In genomic region chr12:82033524-82033923, GRCm38 (mm10) we compare ENCODE assay signal across 8 mouse cellular contexts.
DNase-seq lines count a peak whose midpoint lies in the region; ATAC-seq and TF ChIP-seq lines count a peak whose summit lies in the region.
"Not testable (repeated sequence)": the region's sequence is repeated elsewhere in the genome, so short reads cannot be mapped to it uniquely, and the experiment has no call there.

No protein-coding gene starts in this region.

- H3K27ac ChIP-seq in forebrain, embryonic 13.5 days; heart, embryonic 15.5 days; hindbrain, postnatal 0 days; limb, embryonic 11.5 days (replicated peaks; ENCODE audit: low read depth, low read length); lung, embryonic 16.5 days (ENCODE audit: low read length); midbrain, embryonic 16.5 days (ENCODE audit: low read length); stomach, embryonic 15.5 days: not testable (repeated sequence)

- not testable (repeated sequence) for H3K27me3 ChIP-seq in forebrain, embryonic 13.5 days; heart, embryonic 15.5 days; hindbrain, postnatal 0 days (ENCODE audit: insufficient read depth, low read length); limb, embryonic 11.5 days (ENCODE audit: control insufficient read depth, insufficient read depth, low read length); lung, embryonic 16.5 days (ENCODE audit: control insufficient read depth, insufficient read depth, low read depth, low read length); midbrain, embryonic 16.5 days (ENCODE audit: control insufficient read depth, insufficient read depth, low read depth, low read length); stomach, embryonic 15.5 days (replicated peaks)

- H3K4me3 ChIP-seq in forebrain, embryonic 13.5 days; heart, embryonic 15.5 days; hindbrain, postnatal 0 days (ENCODE audit: low read length); limb, embryonic 11.5 days (ENCODE audit: low read depth, low read length); lung, embryonic 16.5 days (ENCODE audit: low read length); midbrain, embryonic 16.5 days (ENCODE audit: low read depth, low read length); stomach, embryonic 15.5 days (replicated peaks): not testable (repeated sequence)

- not testable (repeated sequence) for H3K9me3 ChIP-seq in forebrain, embryonic 13.5 days (replicated peaks); heart, embryonic 15.5 days (replicated peaks); hindbrain, postnatal 0 days (ENCODE audit: low read length); limb, embryonic 11.5 days (ENCODE audit: control insufficient read depth, low read length); lung, embryonic 16.5 days (ENCODE audit: control insufficient read depth, low read length); midbrain, embryonic 16.5 days (replicated peaks; ENCODE audit: control insufficient read depth, low read length, poor library complexity, severe bottlenecking); stomach, embryonic 15.5 days

- H3K9ac ChIP-seq in forebrain, embryonic 13.5 days; heart, embryonic 15.5 days; hindbrain, postnatal 0 days (replicated peaks; ENCODE audit: low read length); limb, embryonic 11.5 days (ENCODE audit: low read length); lung, embryonic 16.5 days (ENCODE audit: low read length); midbrain, embryonic 16.5 days (ENCODE audit: low read depth, low read length); stomach, embryonic 15.5 days: not testable (repeated sequence)

- not testable (repeated sequence) for TF ChIP-seq CTCF in hindbrain, postnatal 0 days (IDR thresholded peaks at IDR 0.05; ENCODE audit: low read depth)

- not testable (repeated sequence) for H3K4me2 ChIP-seq in forebrain, embryonic 13.5 days; heart, embryonic 15.5 days; hindbrain, postnatal 0 days (ENCODE audit: low read depth, low read length); limb, embryonic 11.5 days (ENCODE audit: low read depth, severe bottlenecking); lung, embryonic 16.5 days (ENCODE audit: low read depth, low read length); midbrain, embryonic 16.5 days (ENCODE audit: low read length); stomach, embryonic 15.5 days

- H3K4me1 ChIP-seq in forebrain, embryonic 13.5 days; heart, embryonic 15.5 days (replicated peaks); hindbrain, postnatal 0 days (ENCODE audit: insufficient read depth, low read length); limb, embryonic 11.5 days (ENCODE audit: control insufficient read depth, insufficient read depth, low read length); lung, embryonic 16.5 days (replicated peaks; ENCODE audit: control insufficient read depth, insufficient read depth, low read length); midbrain, embryonic 16.5 days (ENCODE audit: control insufficient read depth, insufficient read depth, low read length); stomach, embryonic 15.5 days: not testable (repeated sequence)

- no CpG with 5 or more reads among the region's 6 CpGs for whole genome bisulfite sequencing in forebrain, embryonic 13.5 days
- WGBS in heart, embryonic 15.5 days: no CpG with 5 or more reads among the region's 6 CpGs
- no CpG with 5 or more reads among the region's 6 CpGs for WGBS in hindbrain, postnatal 0 days
- WGBS in limb, embryonic 11.5 days: no CpG with 5 or more reads among the region's 6 CpGs
- WGBS in lung, embryonic 16.5 days: no CpG with 5 or more reads among the region's 6 CpGs
- no CpG with 5 or more reads among the region's 6 CpGs for WGBS in midbrain, embryonic 16.5 days
- no CpG with 5 or more reads among the region's 6 CpGs for WGBS in stomach, embryonic 15.5 days

- not testable (repeated sequence) for H3K36me3 ChIP-seq in forebrain, embryonic 13.5 days (ENCODE audit: poor library complexity, severe bottlenecking); heart, embryonic 15.5 days; hindbrain, postnatal 0 days (ENCODE audit: insufficient read depth, low read length); limb, embryonic 11.5 days (ENCODE audit: control insufficient read depth, insufficient read depth, low read length); lung, embryonic 16.5 days (ENCODE audit: control insufficient read depth, insufficient read depth, low read length); midbrain, embryonic 16.5 days (ENCODE audit: control insufficient read depth, insufficient read depth, low read length); stomach, embryonic 15.5 days

- DNase-seq in hindbrain, postnatal 0 days (ENCODE audit: low spot score); limb, embryonic 11.5 days (ENCODE audit: low spot score): not testable (repeated sequence)

- ATAC-seq in activated CD4-positive, CD25-positive, alpha-beta regulatory T cell, adult 4 months: peak; percentile 71
- ATAC-seq in forebrain, embryonic 13.5 days: peak; percentile 96
- ATAC-seq in heart, embryonic 15.5 days (replicated peaks; ENCODE audit: insufficient number of reproducible peaks, insufficient read depth, low FRiP score, low read depth): peak; percentile 74; the same call in 1 of the 2 replicates
- peak; percentile 95 for ATAC-seq in hindbrain, postnatal 0 days
- peak; percentile 44; the same call in 1 of the 2 replicates for ATAC-seq in limb, embryonic 11.5 days (ENCODE audit: insufficient number of reproducible peaks, low FRiP score, low TSS enrichment, low read depth)
- ATAC-seq in lung, embryonic 16.5 days (ENCODE audit: low read depth): peak; percentile 93
- peak; percentile 98 for ATAC-seq in midbrain, embryonic 16.5 days
- peak; percentile 71; the same call in 1 of the 2 replicates for ATAC-seq in stomach, embryonic 15.5 days (ENCODE audit: insufficient read depth, low FRiP score, low read depth)

Comparison
In these comparisons a context has a peak if more than half of its experiments do, and no peak if none do; other contexts are left out.
1. ATAC-seq: peak in every context shown above with its lines; median percentile 98 in midbrain, embryonic 16.5 days; 96 in forebrain, embryonic 13.5 days; 95 in hindbrain, postnatal 0 days; 93 in lung, embryonic 16.5 days; 74 in heart, embryonic 15.5 days; 71 in activated CD4-positive, CD25-positive, alpha-beta regulatory T cell, adult 4 months; 71 in stomach, embryonic 15.5 days; 44 in limb, embryonic 11.5 days.